Mouse (Mus musculus): ENCODE results near the gene Mb21d2. TPM values are rescaled to one million over a fixed set of nuclear protein-coding genes. Genes with fewer than 3 reads are reported as not detected.

The Mb21d2 gene
- polyA plus RNA-seq, 1 experiment, result 35.5 TPM

DNA sequence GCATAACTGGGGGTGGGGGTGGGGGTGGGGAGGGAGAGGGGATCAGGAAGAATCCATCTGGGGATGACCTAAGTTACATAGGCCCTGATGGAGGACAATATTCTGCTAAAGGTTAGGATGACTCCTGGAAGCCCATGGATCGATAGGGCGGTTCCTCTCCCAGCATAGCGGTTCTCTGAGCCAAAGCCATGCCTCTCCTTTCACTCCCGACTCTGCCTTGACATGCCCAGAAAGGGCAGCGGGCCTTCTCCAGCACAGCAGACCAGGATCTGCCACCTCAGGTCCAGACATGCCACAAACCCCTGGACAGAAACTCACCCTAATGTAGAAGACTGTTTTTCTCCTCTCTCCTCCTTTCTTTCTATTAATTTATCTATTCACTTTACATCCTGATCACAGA is 44.8 kb downstream of the Mb21d2 start:
- Histone ChIP-seq H3K27ac (ENCODE audit: insufficient read depth, low read length) (no peak overlapping the region), H3K4me1 (ENCODE audit: control insufficient read depth, insufficient read depth, low read length) (peaks cover 1% of the 10 kb centered on the region; the same call in 1 of the 2 replicates), H3K4me3 (ENCODE audit: insufficient read depth, low read length) (no peak overlapping the region)
- no peak for TF ChIP-seq CTCF (IDR thresholded peaks at IDR 0.05; ENCODE audit: extremely low read depth, insufficient read depth, low read length)
- TF ChIP-seq POLR2A (IDR thresholded peaks at IDR 0.05; ENCODE audit: extremely low read depth, insufficient read depth, low read length), result no peak

DNA sequence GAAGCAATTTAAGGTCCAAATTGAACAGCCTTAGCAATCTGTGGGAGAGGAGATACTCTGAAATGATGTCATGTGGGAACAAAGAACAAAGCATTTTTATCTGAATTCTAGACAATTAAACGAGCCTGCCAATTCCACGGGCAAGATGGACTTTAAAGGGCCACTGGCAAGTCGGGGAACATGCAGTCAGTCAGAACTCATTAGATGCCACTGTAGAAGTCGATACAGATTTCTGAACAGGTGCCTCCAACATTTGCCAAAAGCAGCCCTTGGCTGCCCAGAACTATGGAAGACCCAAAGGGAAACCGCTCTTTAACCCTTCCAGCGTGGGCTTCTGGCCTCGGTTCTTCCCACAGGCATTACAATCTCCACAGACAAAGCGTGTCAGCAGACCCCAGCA is 45.8 kb downstream of the Mb21d2 start:
- Histone ChIP-seq H3K4me1 (ENCODE audit: control insufficient read depth, insufficient read depth, low read length) (peaks cover 1% of the 10 kb centered on the region; the same call in 1 of the 2 replicates), H3K4me3 (ENCODE audit: insufficient read depth, low read length) (no peak overlapping the region), H3K27ac (ENCODE audit: insufficient read depth, low read length) (no peak overlapping the region)
- no peak for TF ChIP-seq POLR2A (IDR thresholded peaks at IDR 0.05; ENCODE audit: extremely low read depth, insufficient read depth, low read length)
- TF ChIP-seq CTCF (IDR thresholded peaks at IDR 0.05; ENCODE audit: extremely low read depth, insufficient read depth, low read length), result no peak

DNA sequence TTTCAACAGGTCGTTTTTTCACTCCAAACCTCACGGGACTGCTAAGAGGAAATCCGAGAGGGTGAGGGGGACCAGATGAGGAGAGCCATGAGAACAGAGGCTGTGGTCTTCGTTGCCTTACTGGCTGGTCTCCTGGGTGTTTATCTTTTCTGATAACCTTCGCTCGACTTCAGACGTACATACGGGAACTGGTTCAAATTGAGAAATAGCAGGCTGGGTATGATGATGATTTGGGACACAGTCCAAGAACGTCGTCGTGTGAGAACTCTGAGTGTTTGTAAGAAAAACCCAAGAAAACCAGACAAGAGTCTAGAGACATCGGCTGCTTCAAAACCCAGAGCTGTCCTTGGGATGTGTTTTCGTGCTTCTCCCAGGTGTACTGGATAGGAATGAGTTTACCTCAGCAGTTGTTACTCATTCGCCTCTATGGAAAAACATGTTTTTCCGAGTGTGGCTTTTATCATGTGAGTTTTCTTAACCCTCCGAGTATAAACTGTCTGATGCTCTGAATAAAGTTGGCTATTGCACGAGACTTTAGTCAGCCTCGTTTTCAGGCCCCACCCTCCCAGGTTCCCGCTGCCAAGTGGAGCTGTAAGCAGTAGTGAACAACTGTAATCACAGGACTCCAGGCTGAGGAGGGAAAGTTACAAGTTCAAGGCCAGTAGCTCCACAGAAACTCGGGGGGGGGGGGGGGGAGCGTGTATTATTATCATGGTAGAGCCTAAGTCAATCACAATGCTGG is 46.6 kb downstream of the Mb21d2 start:
- H3K4me3 ChIP-seq (ENCODE audit: insufficient read depth, low read length), result no peak overlapping the region
- peaks cover 1% of the 10 kb centered on the region; the same call in 1 of the 2 replicates for H3K4me1 ChIP-seq (ENCODE audit: control insufficient read depth, insufficient read depth, low read length)
- no peak overlapping the region for H3K27ac ChIP-seq (ENCODE audit: insufficient read depth, low read length)
- no peak for TF ChIP-seq CTCF (IDR thresholded peaks at IDR 0.05; ENCODE audit: extremely low read depth, insufficient read depth, low read length)
- TF ChIP-seq POLR2A (IDR thresholded peaks at IDR 0.05; ENCODE audit: extremely low read depth, insufficient read depth, low read length), result no peak

DNA sequence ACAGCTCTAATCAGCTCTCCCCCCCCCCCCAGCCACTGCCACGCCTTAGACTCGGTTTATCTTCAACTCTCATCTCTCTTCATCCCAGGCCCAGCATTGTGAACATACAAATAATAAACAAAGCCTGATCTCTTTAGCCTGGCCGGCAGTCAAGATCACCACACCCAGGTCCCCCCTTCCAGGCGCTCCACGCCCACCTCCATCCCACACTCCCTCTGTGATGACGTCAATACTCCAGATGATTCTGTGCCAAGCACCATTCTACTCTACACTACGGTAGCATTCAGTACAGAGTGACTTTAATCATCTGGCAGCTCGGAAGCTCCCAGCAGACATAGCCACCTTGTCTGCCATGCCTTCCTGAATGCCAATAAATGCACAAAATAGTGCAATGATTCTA is 47.7 kb downstream of the Mb21d2 start:
- TF ChIP-seq CTCF (IDR thresholded peaks at IDR 0.05; ENCODE audit: extremely low read depth, insufficient read depth, low read length), result no peak
- TF ChIP-seq POLR2A (IDR thresholded peaks at IDR 0.05; ENCODE audit: extremely low read depth, insufficient read depth, low read length), result no peak
- Histone ChIP-seq H3K4me3 (ENCODE audit: insufficient read depth, low read length) (no peak overlapping the region), H3K27ac (ENCODE audit: insufficient read depth, low read length) (no peak overlapping the region), H3K4me1 (ENCODE audit: control insufficient read depth, insufficient read depth, low read length) (peaks cover 1% of the 10 kb centered on the region; the same call in 1 of the 2 replicates)

DNA sequence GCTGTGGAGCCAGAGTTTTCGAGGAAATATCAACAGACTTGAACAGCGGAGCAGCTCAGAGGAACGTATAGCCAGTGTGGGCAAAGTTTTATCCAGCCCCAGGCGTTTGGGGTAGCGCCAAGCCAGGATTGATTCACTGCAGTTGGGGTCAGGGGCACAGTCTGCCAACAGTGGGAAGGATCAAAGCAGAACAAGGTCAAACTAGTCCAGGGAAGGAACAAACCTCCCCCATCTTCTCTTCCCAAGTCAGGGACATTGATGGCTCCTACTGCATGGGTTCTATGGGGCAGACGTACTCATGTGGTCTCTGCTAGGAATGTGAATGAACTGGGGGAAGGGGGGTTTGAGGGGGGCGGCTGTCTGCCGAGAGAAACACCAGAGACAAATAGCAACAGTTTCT is 48.7 kb downstream of the Mb21d2 start:
- Histone ChIP-seq H3K4me3 (ENCODE audit: insufficient read depth, low read length) (no peak overlapping the region), H3K27ac (ENCODE audit: insufficient read depth, low read length) (no peak overlapping the region), H3K4me1 (ENCODE audit: control insufficient read depth, insufficient read depth, low read length) (0 out of 2 replicates have a peak, but pooled peaks cover 1% of the 10 kb centered on the region)
- TF ChIP-seq POLR2A (IDR thresholded peaks at IDR 0.05; ENCODE audit: extremely low read depth, insufficient read depth, low read length), result no peak

DNA sequence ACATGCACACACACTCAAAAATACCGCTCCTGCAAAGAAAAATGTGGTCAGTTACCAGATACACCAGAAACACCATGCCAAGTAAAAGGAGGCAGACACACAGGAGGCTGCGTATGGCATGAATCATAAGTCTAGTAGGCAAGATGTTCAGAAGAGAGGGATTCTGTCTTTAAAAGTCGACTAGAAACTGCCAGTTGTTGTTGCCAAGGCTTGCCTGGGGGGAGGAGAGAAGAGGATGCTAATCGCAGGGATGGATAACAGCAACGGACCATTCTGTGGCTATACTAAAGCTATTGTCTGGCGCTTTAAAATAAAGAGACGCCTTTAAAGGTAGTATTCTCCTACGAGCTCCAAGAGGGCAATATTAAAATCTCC is 49.2 kb downstream of the Mb21d2 start:
- H3K4me1 ChIP-seq (ENCODE audit: control insufficient read depth, insufficient read depth, low read length), result 0 out of 2 replicates have a peak, but pooled peaks cover 1% of the 10 kb centered on the region
- no peak for TF ChIP-seq CTCF (IDR thresholded peaks at IDR 0.05; ENCODE audit: extremely low read depth, insufficient read depth, low read length)
- no peak for TF ChIP-seq POLR2A (IDR thresholded peaks at IDR 0.05; ENCODE audit: extremely low read depth, insufficient read depth, low read length)
- H3K4me3 ChIP-seq (ENCODE audit: insufficient read depth, low read length), result no peak overlapping the region
- H3K27ac ChIP-seq (ENCODE audit: insufficient read depth, low read length), result no peak overlapping the region

DNA sequence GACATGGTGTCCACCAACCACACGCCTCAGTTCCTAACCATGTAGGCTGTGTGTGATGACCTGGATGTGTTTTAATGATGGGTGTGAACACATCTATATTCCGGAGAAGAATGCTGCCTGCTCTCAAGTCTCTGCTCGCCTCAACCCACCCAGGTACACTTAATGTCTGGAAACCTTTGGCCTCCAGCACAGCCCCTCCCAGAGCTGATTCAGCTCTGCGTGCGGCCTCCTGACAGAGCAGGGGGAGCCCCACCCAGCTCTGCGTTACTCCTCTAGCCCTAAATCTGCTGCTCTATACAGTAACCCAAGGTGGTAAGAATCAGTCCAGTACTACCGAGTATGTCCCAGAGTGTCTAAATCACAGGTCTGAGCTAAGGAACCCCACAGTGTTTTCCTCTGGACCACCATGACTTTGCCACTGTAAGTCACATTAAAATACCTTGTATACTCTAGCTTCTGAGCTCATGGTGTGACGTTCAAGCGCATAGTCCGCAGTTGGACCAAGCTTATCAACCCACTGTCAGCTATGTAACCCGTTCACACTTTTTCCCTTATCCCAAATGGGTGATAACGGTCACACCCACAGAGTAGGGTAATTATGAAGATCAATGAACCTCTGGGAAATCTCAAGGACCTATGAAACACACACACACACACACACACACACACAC is 49.7 kb downstream of the Mb21d2 start:
- no peak overlapping the region for H3K27ac ChIP-seq (ENCODE audit: insufficient read depth, low read length)
- no peak overlapping the region for H3K4me3 ChIP-seq (ENCODE audit: insufficient read depth, low read length)
- 0 out of 2 replicates have a peak, but pooled peaks cover 1% of the 10 kb centered on the region for H3K4me1 ChIP-seq (ENCODE audit: control insufficient read depth, insufficient read depth, low read length)
- TF ChIP-seq POLR2A (IDR thresholded peaks at IDR 0.05; ENCODE audit: extremely low read depth, insufficient read depth, low read length) (no peak), CTCF (IDR thresholded peaks at IDR 0.05; ENCODE audit: extremely low read depth, insufficient read depth, low read length) (no peak)

DNA sequence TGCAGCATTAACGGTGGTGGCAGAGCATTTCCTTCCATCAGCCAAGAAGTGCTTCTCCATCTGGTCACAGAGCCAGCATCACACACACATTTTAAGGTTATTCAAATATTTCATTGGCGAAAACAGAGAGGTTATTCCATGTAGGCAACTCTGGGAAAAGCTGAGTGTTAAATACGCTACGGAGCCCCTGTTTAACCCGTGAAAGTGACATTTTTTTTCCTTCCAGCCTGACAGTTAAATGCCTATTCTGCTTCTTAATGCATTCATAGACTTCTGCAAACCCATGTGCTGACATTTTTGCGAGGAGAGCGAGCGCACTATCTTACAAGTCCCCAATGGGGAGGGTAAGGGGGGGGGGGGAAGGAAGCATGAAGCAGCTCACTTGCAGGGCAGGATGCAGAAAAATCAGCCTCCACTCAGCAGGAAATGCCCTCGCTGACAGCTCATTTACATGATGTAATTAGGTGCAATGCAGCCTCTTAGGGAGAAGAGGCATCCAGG is 52.3 kb downstream of the Mb21d2 start:
- no peak overlapping the region for H3K4me3 ChIP-seq (ENCODE audit: insufficient read depth, low read length)
- TF ChIP-seq POLR2A (IDR thresholded peaks at IDR 0.05; ENCODE audit: extremely low read depth, insufficient read depth, low read length) (no peak), CTCF (IDR thresholded peaks at IDR 0.05; ENCODE audit: extremely low read depth, insufficient read depth, low read length) (no peak)
- no peaks in the 10 kb centered on the region for H3K4me1 ChIP-seq (ENCODE audit: control insufficient read depth, insufficient read depth, low read length)
- H3K27ac ChIP-seq (ENCODE audit: insufficient read depth, low read length), result no peak overlapping the region

DNA sequence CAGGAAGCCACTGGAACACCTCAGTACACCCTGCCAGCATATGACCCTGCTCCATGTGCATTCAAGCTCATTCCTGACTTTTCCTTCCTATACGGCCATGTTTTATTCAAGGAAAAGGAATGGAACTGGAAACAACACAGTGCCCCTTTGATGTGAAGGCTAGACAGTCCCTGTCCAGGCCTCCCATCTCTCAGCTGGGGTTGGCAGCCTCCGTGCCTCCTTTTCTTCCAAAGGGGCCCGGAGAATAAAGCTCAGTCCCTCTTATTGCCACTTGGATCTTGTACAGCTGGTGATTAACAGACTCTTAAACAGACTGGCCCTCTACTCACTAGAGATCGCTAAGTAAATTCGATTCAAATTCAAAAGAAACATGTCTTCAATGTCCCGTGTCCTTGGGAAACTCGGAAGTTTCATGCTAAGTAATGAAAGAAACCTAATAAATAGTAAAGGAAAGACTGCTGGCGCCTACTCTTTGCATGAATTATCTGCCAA is 56.0 kb downstream of the Mb21d2 start:
- TF ChIP-seq CTCF (IDR thresholded peaks at IDR 0.05; ENCODE audit: extremely low read depth, insufficient read depth, low read length) (no peak), POLR2A (IDR thresholded peaks at IDR 0.05; ENCODE audit: extremely low read depth, insufficient read depth, low read length) (no peak)
- H3K27ac ChIP-seq (ENCODE audit: insufficient read depth, low read length), result no peak overlapping the region
- H3K4me3 ChIP-seq (ENCODE audit: insufficient read depth, low read length), result no peak overlapping the region
- H3K4me1 ChIP-seq (ENCODE audit: control insufficient read depth, insufficient read depth, low read length), result peaks cover 6% of the 10 kb centered on the region; the same call in 1 of the 2 replicates

All from cortical plate, adult 2 months (tissue).